ENCODE assay signal across 8 mouse cellular contexts in the genomic region with DNA sequence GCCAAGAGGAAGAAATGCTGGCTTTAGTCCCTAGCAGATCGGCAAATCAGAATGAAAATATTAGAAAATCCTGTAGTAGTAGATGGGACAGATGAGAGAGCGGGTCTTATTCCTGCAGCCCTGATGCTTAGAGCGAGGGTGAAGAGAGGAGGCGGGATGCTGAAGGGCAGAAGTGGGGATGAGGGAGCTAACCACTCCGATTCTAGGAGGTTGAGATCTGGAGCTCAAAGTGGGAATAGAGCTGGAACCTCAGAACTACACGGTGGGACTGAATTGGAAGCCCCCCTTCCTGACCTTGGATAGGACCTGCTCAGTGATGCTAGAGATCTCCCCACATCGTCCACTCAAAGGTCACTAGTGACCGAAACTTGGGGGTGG. TPM values are rescaled to one million over a fixed set of nuclear protein-coding genes. Genes with fewer than 3 reads are reported as not detected.
DNase-seq lines count a peak whose midpoint lies in the region; ATAC-seq and TF ChIP-seq lines count a peak whose summit lies in the region.

No protein-coding gene starts in this region.

- 0 out of 2 replicates have a peak, but pooled peaks have one; percentile 19 for ATAC-seq in kidney, embryonic 15.5 days (replicated peaks; ENCODE audit: low FRiP score)
- ATAC-seq in hindbrain, embryonic 12.5 days (ENCODE audit: low FRiP score) = peak; percentile 53
- peak; percentile 55 for ATAC-seq in midbrain, embryonic 15.5 days (replicated peaks)

- H3K4me3 ChIP-seq in kidney, embryonic 15.5 days (replicated peaks) = peak overlapping the region; percentile 66
- peak overlapping the region; percentile 70 for H3K4me3 ChIP-seq in cortical plate, adult 2 months (ENCODE audit: insufficient read depth, low read length)
- peak overlapping the region; percentile 64 for H3K4me3 ChIP-seq in hindbrain, embryonic 12.5 days
- peak overlapping the region; percentile 67 for H3K4me3 ChIP-seq in midbrain, embryonic 15.5 days

- TF ChIP-seq CTCF in cortical plate, adult 2 months (IDR thresholded peaks at IDR 0.05; ENCODE audit: extremely low read depth, insufficient read depth, low read length) = no peak

- no peak overlapping the region for H3K27ac ChIP-seq in kidney, embryonic 15.5 days
- no peak overlapping the region for H3K27ac ChIP-seq in cortical plate, adult 2 months (ENCODE audit: insufficient read depth, low read length)
- H3K27ac ChIP-seq in hindbrain, embryonic 12.5 days = no peak overlapping the region
- peak overlapping the region; percentile 80 for H3K27ac ChIP-seq in midbrain, embryonic 15.5 days

- DNase-seq in kidney, postnatal 10 days = no peak
- no peak for DNase-seq in thymus, postnatal 4 days
- DNase-seq in ovary, postnatal 10 days (ENCODE audit: low spot score) = no peak
- no peak for DNase-seq in adrenal gland, postnatal 36 days

- H3K4me1 ChIP-seq in kidney, embryonic 15.5 days = peaks cover 11% of the 10 kb centered on the region
- no peaks in the 10 kb centered on the region for H3K4me1 ChIP-seq in cortical plate, adult 2 months (ENCODE audit: control insufficient read depth, insufficient read depth, low read length)
- H3K4me1 ChIP-seq in hindbrain, embryonic 12.5 days = peaks cover 9% of the 10 kb centered on the region
- peaks cover 5% of the 10 kb centered on the region for H3K4me1 ChIP-seq in midbrain, embryonic 15.5 days

- peak overlapping the region; percentile 99 for H3K4me2 ChIP-seq in kidney, embryonic 15.5 days
- H3K4me2 ChIP-seq in hindbrain, embryonic 12.5 days (replicated peaks) = peak overlapping the region; percentile 94
- H3K4me2 ChIP-seq in midbrain, embryonic 15.5 days = peak overlapping the region; percentile 93

- no peak for TF ChIP-seq POLR2A in cortical plate, adult 2 months (IDR thresholded peaks at IDR 0.05; ENCODE audit: extremely low read depth, insufficient read depth, low read length)

- H3K36me3 ChIP-seq in kidney, embryonic 15.5 days = no peaks in the 10 kb centered on the region
- no peaks in the 10 kb centered on the region for H3K36me3 ChIP-seq in hindbrain, embryonic 12.5 days
- H3K36me3 ChIP-seq in midbrain, embryonic 15.5 days (replicated peaks) = no peaks in the 10 kb centered on the region

- 0% methylated on average over 8 of the region's 8 CpGs for WGBS in kidney, embryonic 15.5 days
- under 1% methylated on average over 8 of the region's 8 CpGs for WGBS in hindbrain, embryonic 12.5 days
- under 1% methylated on average over 8 of the region's 8 CpGs for WGBS in midbrain, embryonic 15.5 days

- no peaks in the 10 kb centered on the region for H3K9me3 ChIP-seq in kidney, embryonic 15.5 days (replicated peaks)
- H3K9me3 ChIP-seq in hindbrain, embryonic 12.5 days (replicated peaks) = no peaks in the 10 kb centered on the region
- no peaks in the 10 kb centered on the region for H3K9me3 ChIP-seq in midbrain, embryonic 15.5 days

- H3K27me3 ChIP-seq in kidney, embryonic 15.5 days = peaks cover 16% of the 10 kb centered on the region; the same call in 1 of the 2 replicates
- peaks cover 14% of the 10 kb centered on the region for H3K27me3 ChIP-seq in hindbrain, embryonic 12.5 days
- H3K27me3 ChIP-seq in midbrain, embryonic 15.5 days (replicated peaks) = no peaks in the 10 kb centered on the region

- peak overlapping the region; percentile 49 for H3K9ac ChIP-seq in kidney, embryonic 15.5 days
- H3K9ac ChIP-seq in hindbrain, embryonic 12.5 days = peak overlapping the region; percentile 66
- H3K9ac ChIP-seq in midbrain, embryonic 15.5 days = peak overlapping the region; percentile 72

RNA-seq across cellular contexts. Expression of a gene that starts 0.3 kb away (rescaled TPM):
- 1.6 TPM in 2 replicates for polyA plus RNA-seq in kidney, embryonic 15.5 days (2015; fragmentation: Nextera tagmentation; extraction: Ambion mirVana)
- 4.8 and 5.8 TPM in 2 replicates for polyA plus RNA-seq in cortical plate, adult 2 months (2012; rRNA removed)
- polyA plus RNA-seq in hindbrain, embryonic 12.5 days (2016; fragmentation: Nextera tagmentation; extraction: Ambion mirVana) = 0.79 and 0.83 TPM in 2 replicates
- polyA plus RNA-seq in midbrain, embryonic 15.5 days (2015; fragmentation: Nextera tagmentation; extraction: Ambion mirVana) = 5.7 and 6.1 TPM in 2 replicates
- total RNA-seq in adrenal gland, postnatal 36 days (2021) = under 1 TPM; 0.13 to 0.60 TPM

RNA-seq across cellular contexts. Expression of a gene that starts 30.0 kb away (rescaled TPM):
- 55.5 and 60.4 TPM in 2 replicates for polyA plus RNA-seq in kidney, embryonic 15.5 days (2015; fragmentation: Nextera tagmentation; extraction: Ambion mirVana)
- 0.25 and 0.33 TPM in 2 replicates for polyA plus RNA-seq in cortical plate, adult 2 months (2012; rRNA removed)
- 40.2 and 43.6 TPM in 2 replicates for polyA plus RNA-seq in hindbrain, embryonic 12.5 days (2016; fragmentation: Nextera tagmentation; extraction: Ambion mirVana)
- 6.8 and 7.4 TPM in 2 replicates for polyA plus RNA-seq in midbrain, embryonic 15.5 days (2015; fragmentation: Nextera tagmentation; extraction: Ambion mirVana)
- 1 to 10 TPM; 1.8 to 2.7 TPM for total RNA-seq in adrenal gland, postnatal 36 days (2021)
